Mouse (Mus musculus): ENCODE measurements at regions not wholly inside any gene's neighbourhood (a gene's known extent, or its start where the extent isn't known, plus 50 kb on each side); places are given as distances from the start of the nearest gene placed in this dataset.

GRCm38 (mm10) chr12:32305736-32306135 lies 72.8 kb upstream of the Ccdc71l start:
- no peaks in the 10 kb centered on the region for H3K9me3 ChIP-seq (replicated peaks)
- H3K27me3 ChIP-seq: no peaks in the 10 kb centered on the region
- no peak overlapping the region for H3K4me2 ChIP-seq (replicated peaks)
- H3K9ac ChIP-seq: no peak overlapping the region
- H3K36me3 ChIP-seq: no peaks in the 10 kb centered on the region
- H3K4me3 ChIP-seq (replicated peaks): no peak overlapping the region
- 90% methylated on average over 5 of the region's 5 CpGs for WGBS
- H3K4me1 ChIP-seq: no peaks in the 10 kb centered on the region
- H3K27ac ChIP-seq (replicated peaks): no peak overlapping the region
- ATAC-seq (ENCODE audit: insufficient number of reproducible peaks, low FRiP score, low TSS enrichment, low read depth): no peak

GRCm38 (mm10) chr12:32306326-32306725 lies 72.2 kb upstream of the Ccdc71l start:
- no peaks in the 10 kb centered on the region for H3K27me3 ChIP-seq
- H3K27ac ChIP-seq (replicated peaks): no peak overlapping the region
- no peak overlapping the region for H3K4me3 ChIP-seq (replicated peaks)
- H3K4me2 ChIP-seq (replicated peaks): no peak overlapping the region
- whole genome bisulfite sequencing: 90% methylated on average over 4 of the region's 4 CpGs
- H3K36me3 ChIP-seq: no peaks in the 10 kb centered on the region
- no peak overlapping the region for H3K9ac ChIP-seq
- H3K9me3 ChIP-seq (replicated peaks): no peaks in the 10 kb centered on the region
- no peaks in the 10 kb centered on the region for H3K4me1 ChIP-seq
- no peak for ATAC-seq (ENCODE audit: insufficient number of reproducible peaks, low FRiP score, low TSS enrichment, low read depth)

- WGBS: 74% methylated on average over 9 of the region's 9 CpGs
- H3K4me2 ChIP-seq (replicated peaks): no peak overlapping the region
- no peaks in the 10 kb centered on the region for H3K4me1 ChIP-seq
- H3K36me3 ChIP-seq: no peaks in the 10 kb centered on the region
- no peak overlapping the region for H3K9ac ChIP-seq
- H3K27ac ChIP-seq (replicated peaks): no peak overlapping the region
- no peak overlapping the region for H3K4me3 ChIP-seq (replicated peaks)
- no peaks in the 10 kb centered on the region for H3K27me3 ChIP-seq
- ATAC-seq (ENCODE audit: insufficient number of reproducible peaks, low FRiP score, low TSS enrichment, low read depth): no peak
- H3K9me3 ChIP-seq (replicated peaks): no peaks in the 10 kb centered on the region
Measured at GRCm38 (mm10) chr12:32307280-32308006, 71.1 kb upstream of the Ccdc71l start.

- no peak for ATAC-seq (ENCODE audit: insufficient number of reproducible peaks, low FRiP score, low TSS enrichment, low read depth)
- no peaks in the 10 kb centered on the region for H3K36me3 ChIP-seq
- no peaks in the 10 kb centered on the region for H3K9me3 ChIP-seq (replicated peaks)
- H3K4me1 ChIP-seq: no peaks in the 10 kb centered on the region
- 91% methylated on average over 1 of the region's 1 CpGs for WGBS
- no peak overlapping the region for H3K4me2 ChIP-seq (replicated peaks)
- no peaks in the 10 kb centered on the region for H3K27me3 ChIP-seq
- no peak overlapping the region for H3K27ac ChIP-seq (replicated peaks)
- no peak overlapping the region for H3K4me3 ChIP-seq (replicated peaks)
- H3K9ac ChIP-seq: no peak overlapping the region
Measured at GRCm38 (mm10) chr12:32315099-32315783, 63.3 kb upstream of the Ccdc71l start.
